Mouse (Mus musculus): Measurements from ENCODE around the gene Eaf2. TPM values are rescaled to one million over a fixed set of nuclear protein-coding genes. Genes with fewer than 3 reads are reported as not detected.

The Eaf2 gene
- total and polyA plus RNA-seq, 3 experiments: 3.5 to 7.4 (median 5.0) TPM

DNA sequence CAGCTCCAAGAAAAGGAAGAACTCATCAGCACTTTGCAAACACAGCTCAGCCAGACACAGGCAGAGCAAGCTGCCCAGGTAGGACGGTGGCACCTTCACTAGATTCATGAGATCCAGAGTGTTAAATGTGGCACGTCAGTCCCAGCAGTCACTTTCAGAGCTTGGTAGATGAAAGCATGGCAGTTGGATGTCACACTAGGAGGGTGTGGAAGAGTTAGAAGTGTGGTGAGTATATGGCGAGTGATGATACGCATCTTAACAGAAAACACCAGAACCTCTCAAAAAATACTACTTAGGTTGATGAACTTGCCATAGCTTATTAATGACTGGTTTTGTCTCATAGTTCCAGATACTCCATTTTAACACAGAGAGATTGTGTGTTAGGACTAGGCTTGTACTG lies 16.6 kb upstream of the Eaf2 start:
- H3K4me3 ChIP-seq (replicated peaks in 1 of 3; ENCODE audit: low read depth in 2 of 3, low read length in 2 of 3, poor library complexity in 1 of 3): no peak overlapping the region

DNA sequence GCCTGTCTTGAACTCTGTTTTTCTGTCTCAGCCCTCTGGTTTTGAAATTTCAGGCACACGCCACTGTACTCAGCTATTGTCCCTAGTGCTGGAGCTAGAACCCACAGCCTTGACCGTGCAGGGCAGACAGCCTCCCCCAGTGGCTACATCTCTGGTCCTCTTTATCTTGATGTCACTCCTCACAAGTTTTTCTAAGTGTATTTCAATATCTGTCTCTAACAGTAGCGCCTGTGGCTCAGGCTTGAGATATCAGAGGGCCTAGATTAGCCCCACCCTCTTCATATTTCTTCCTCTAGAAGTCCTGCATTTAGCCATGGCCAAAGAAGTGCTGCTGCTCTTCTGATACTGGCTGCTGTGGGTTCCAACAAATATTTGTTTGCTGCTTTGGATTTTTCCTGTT lies 15.8 kb upstream of the Eaf2 start:
- Histone ChIP-seq H3K9ac (ENCODE audit: insufficient read depth, low read depth) (no peak overlapping the region), H3K4me3 (replicated peaks in 1 of 3; ENCODE audit: low read depth in 2 of 3, low read length in 2 of 3, poor library complexity in 1 of 3) (no peak overlapping the region), H3K4me2 (ENCODE audit: insufficient read depth, low read depth, poor library complexity, severe bottlenecking) (no peak overlapping the region), H3K79me2 (replicated peaks; ENCODE audit: control insufficient read depth, extremely low read depth, insufficient read depth, poor library complexity, severe bottlenecking) (no peaks in the 10 kb centered on the region), H3K27me3 (replicated peaks) (no peaks in the 10 kb centered on the region), H3K36me3 (replicated peaks in 1 of 2; ENCODE audit: control insufficient read depth in 1 of 2, insufficient read depth in 1 of 2, low read length in 1 of 2) (peaks cover 71 to 93% of the 10 kb centered on the region in 2 experiments), H3K9me3 (replicated peaks; ENCODE audit: low read length) (no peaks in the 10 kb centered on the region), H3K27ac (ENCODE audit: insufficient read depth, low read depth) (no peak overlapping the region), H3K4me1 (ENCODE audit: control insufficient read depth in 1 of 2, insufficient read depth in 2 of 2) (peaks cover 0 to under 1% of the 10 kb centered on the region in 2 experiments; a peak in 1 of 4 replicates)
- TF ChIP-seq ZNF384 (IDR thresholded peaks at IDR 0.05; ENCODE audit: low read depth, low read length): no peak
- TF ChIP-seq CHD2 (IDR thresholded peaks at IDR 0.05; ENCODE audit: low read length): no peak
- no peak for TF ChIP-seq KAT2A (IDR thresholded peaks at IDR 0.05; ENCODE audit: insufficient replicate concordance, low read length)
- no peak for TF ChIP-seq HCFC1 (IDR thresholded peaks at IDR 0.05; ENCODE audit: low read depth, low read length)
- no peak for TF ChIP-seq NRF1 (IDR thresholded peaks at IDR 0.05; ENCODE audit: low read depth, low read length)
- TF ChIP-seq ZKSCAN1 (IDR thresholded peaks at IDR 0.05; ENCODE audit: borderline replicate concordance, low read depth, low read length): no peak
- no peak for TF ChIP-seq MAX (IDR thresholded peaks at IDR 0.05; ENCODE audit: low read length)
- no peak for TF ChIP-seq ZC3H11A (IDR thresholded peaks at IDR 0.05; ENCODE audit: low read depth, low read length)
- TF ChIP-seq TCF12 (IDR thresholded peaks at IDR 0.05; ENCODE audit: low read depth, low read length): no peak
- TF ChIP-seq JUND (conservative IDR thresholded peaks at IDR 0.05; ENCODE audit: low read depth, low read length): no peak
- no peak for TF ChIP-seq ETS1 (conservative IDR thresholded peaks at IDR 0.05; ENCODE audit: low read depth, low read length)
- TF ChIP-seq ELF1 (IDR thresholded peaks at IDR 0.05; ENCODE audit: low read depth, low read length): no peak
- TF ChIP-seq CHD1 (IDR thresholded peaks at IDR 0.05; ENCODE audit: low read depth, low read length): no peak
- no peak for TF ChIP-seq NELFE (IDR thresholded peaks at IDR 0.05; ENCODE audit: low read depth, low read length)
- TF ChIP-seq CTCF (conservative IDR thresholded peaks at IDR 0.05 in 1 of 2, IDR thresholded peaks at IDR 0.05 in 1 of 2; ENCODE audit: low read depth in 2 of 2, low read length in 2 of 2): no peak
- TF ChIP-seq SIN3A (IDR thresholded peaks at IDR 0.05; ENCODE audit: low read length): no peak
- in situ Hi-C loops (cut with MboI; ENCODE audit: low pct_ligation_motif_present, low pct_unique_long_range_greater_than_20kb, low sequenced_read_pairs): no loop called here
- DNase-seq (ENCODE audit: extremely low read depth): no peak
- dilution Hi-C loops (cut with MboI; ENCODE audit: extremely low pct_ligation_motif_present, extremely low pct_unique_long_range_greater_than_20kb, low sequenced_read_pairs): no loop called here

More for the DNA sequence above, 16.6 kb upstream of the Eaf2 start:
- in situ Hi-C loops (cut with MboI; ENCODE audit: low pct_ligation_motif_present, low pct_unique_long_range_greater_than_20kb, low sequenced_read_pairs) (no loop called here), dilution Hi-C loops (cut with MboI; ENCODE audit: extremely low pct_ligation_motif_present, extremely low pct_unique_long_range_greater_than_20kb, low sequenced_read_pairs) (no loop called here)
- Histone ChIP-seq H3K27ac (ENCODE audit: insufficient read depth, low read depth) (no peak overlapping the region), H3K27me3 (replicated peaks) (no peaks in the 10 kb centered on the region), H3K36me3 (replicated peaks in 1 of 2; ENCODE audit: control insufficient read depth in 1 of 2, insufficient read depth in 1 of 2, low read length in 1 of 2) (peaks cover 69 to 93% of the 10 kb centered on the region in 2 experiments), H3K4me2 (ENCODE audit: insufficient read depth, low read depth, poor library complexity, severe bottlenecking) (no peak overlapping the region), H3K9me3 (replicated peaks; ENCODE audit: low read length) (no peaks in the 10 kb centered on the region), H3K4me1 (ENCODE audit: control insufficient read depth in 1 of 2, insufficient read depth in 2 of 2) (no peaks in the 10 kb centered on the region), H3K9ac (ENCODE audit: insufficient read depth, low read depth) (no peak overlapping the region), H3K79me2 (replicated peaks; ENCODE audit: control insufficient read depth, extremely low read depth, insufficient read depth, poor library complexity, severe bottlenecking) (no peaks in the 10 kb centered on the region)
- TF ChIP-seq E2F4 (IDR thresholded peaks at IDR 0.05; ENCODE audit: insufficient replicate concordance, low read depth, low read length): no peak
- TF ChIP-seq JUND (conservative IDR thresholded peaks at IDR 0.05; ENCODE audit: low read depth, low read length): no peak
- DNase-seq (ENCODE audit: extremely low read depth): no peak
